Mouse (Mus musculus): Measurements from ENCODE around the gene Gm42742.
A peak's percentile ranks its signal among the peaks of the same experiment; 100 is the strongest.

Gm42742 gene

GRCm38 (mm10) chr7:127020901-127021562 lies at the start of gene Gm42742, which contains the start of gene Prrt2:
Gene Gm42742 (minus strand): TSS chr7:127021097.
Gene Prrt2 (minus strand): TSS chr7:127021211.
- peak; percentile 73 to 76 for DNase-seq (ENCODE audit: low spot score in 2 of 2)

- DNase-seq (ENCODE audit: low spot score in 2 of 2), result no peak
Observed at GRCm38 (mm10) chr7:127066317-127066716, 45.4 kb upstream of the Gm42742 start.

GRCm38 (mm10) chr7:127065538-127065937 lies 44.6 kb upstream of the Gm42742 start:
- DNase-seq (ENCODE audit: low spot score in 2 of 2), result no peak

GRCm38 (mm10) chr7:127055026-127055585 lies 34.2 kb upstream of the Gm42742 start:
- peak; percentile 5 to 6 for DNase-seq (ENCODE audit: low spot score in 2 of 2)

GRCm38 (mm10) chr7:127041851-127042672 lies 21.2 kb upstream of the Gm42742 start, which contains the start of gene Kif22:
Gene Kif22 (minus strand): TSS chr7:127042471.
- peak; percentile 70 to 80 for DNase-seq (ENCODE audit: low spot score in 2 of 2)

GRCm38 (mm10) chr7:127031244-127031643 lies 10.3 kb upstream of the Gm42742 start:
- no peak for DNase-seq (ENCODE audit: low spot score in 2 of 2)

- DNase-seq (ENCODE audit: low spot score in 2 of 2), result no peak
Observed at GRCm38 (mm10) chr7:127030172-127030571, 9.3 kb upstream of the Gm42742 start.

- DNase-seq (ENCODE audit: low spot score in 2 of 2), result no peak
Observed at GRCm38 (mm10) chr7:127027885-127028284, 7.0 kb upstream of the Gm42742 start.

GRCm38 (mm10) chr7:127026984-127027726 lies 6.3 kb upstream of the Gm42742 start, which contains the start of gene Maz:
Gene Maz (minus strand): TSS chr7:127027037.
- DNase-seq (ENCODE audit: low spot score in 2 of 2), result peak; percentile 98 to 99

- DNase-seq (ENCODE audit: low spot score in 2 of 2), result no peak
Observed at GRCm38 (mm10) chr7:127026616-127026983, 5.7 kb upstream of the Gm42742 start.

- DNase-seq (ENCODE audit: low spot score in 2 of 2), result no peak
Observed at GRCm38 (mm10) chr7:127026161-127026600, 5.3 kb upstream of the Gm42742 start.

GRCm38 (mm10) chr7:127025556-127026160 lies 4.8 kb upstream of the Gm42742 start:
- DNase-seq (ENCODE audit: low spot score in 2 of 2), result no peak

- peak; percentile 77 to 83 for DNase-seq (ENCODE audit: low spot score in 2 of 2)
Observed at GRCm38 (mm10) chr7:127024755-127025555, 4.1 kb upstream of the Gm42742 start.

GRCm38 (mm10) chr7:127023896-127024690 lies 3.2 kb upstream of the Gm42742 start:
- DNase-seq (ENCODE audit: low spot score in 2 of 2), result no peak

GRCm38 (mm10) chr7:127023272-127023691 lies 2.4 kb upstream of the Gm42742 start:
- DNase-seq (ENCODE audit: low spot score in 2 of 2), result no peak

GRCm38 (mm10) chr7:127022528-127023271 lies 1.8 kb upstream of the Gm42742 start:
- DNase-seq (ENCODE audit: low spot score in 2 of 2), result no peak

GRCm38 (mm10) chr7:127021563-127022527 lies 948 bp upstream of the Gm42742 start:
- DNase-seq (ENCODE audit: low spot score in 2 of 2), result no peak

GRCm38 (mm10) chr7:127020491-127020890 lies 406 bp downstream of the Gm42742 start:
- DNase-seq (ENCODE audit: low spot score in 2 of 2), result no peak
